Mouse (Mus musculus) thymus, adult 2 months (tissue): Measurements from ENCODE around the gene Rrnad1.

ENCODE experiments used
- CTCF ChIP-seq: fragments of 200-500 bp; IDR thresholded peaks from 2 replicates; pipeline ENCODE4 v1.5.1; 2012; ENCODE audit warnings: mild to moderate bottlenecking, control low read depth, low read length, moderate library complexity, borderline replicate concordance; ENCODE audit not compliant: control insufficient read depth, poor library complexity, insufficient read depth; ENCODE audit errors: extremely low read depth
- POLR2A ChIP-seq: fragments of 200-500 bp; IDR thresholded peaks from 2 replicates; pipeline ENCODE4 v1.6.1; 2012; ENCODE audit warnings: mild to moderate bottlenecking, low read length, control low read depth, moderate library complexity; ENCODE audit not compliant: control insufficient read depth, poor library complexity, insufficient read depth; ENCODE audit errors: extremely low read depth

DNA sequence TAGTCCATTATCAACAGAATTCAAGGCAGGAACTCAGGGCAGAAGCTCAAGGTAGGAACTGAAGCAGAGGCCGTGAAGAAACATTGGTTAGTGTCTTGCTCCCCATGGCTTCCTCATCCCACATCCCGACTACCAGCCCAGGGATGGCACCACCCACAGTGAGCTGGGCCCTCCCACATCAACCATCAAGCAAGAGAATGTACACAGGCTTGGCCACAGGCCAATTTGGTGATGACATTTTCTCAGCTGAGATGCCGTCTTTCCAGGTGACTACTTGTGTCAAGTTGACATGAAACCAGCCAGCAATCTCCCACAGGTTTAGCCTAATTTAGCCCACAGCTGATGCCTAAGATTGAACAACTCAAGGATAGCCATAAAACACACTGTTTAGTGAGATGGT lies 31.3 kb downstream of the Rrnad1 start:
- TF ChIP-seq CTCF (no peak), POLR2A (no peak)
